Mouse (Mus musculus) kidney, postnatal 4 days (tissue): ENCODE measurements at regions not wholly inside any gene's neighbourhood (a gene's known extent, or its start where the extent isn't known, plus 50 kb on each side); places are given as distances from the start of the nearest gene placed in this dataset.
A peak's percentile ranks its signal among the peaks of the same experiment; 100 is the strongest.

Experiments used
- DNase-seq, 2 experiments: peaks; one replicate each; pipeline ENCODE4 v3.0.0; 2021; ENCODE audit warnings: mixed read lengths in 2 of 2

DNA sequence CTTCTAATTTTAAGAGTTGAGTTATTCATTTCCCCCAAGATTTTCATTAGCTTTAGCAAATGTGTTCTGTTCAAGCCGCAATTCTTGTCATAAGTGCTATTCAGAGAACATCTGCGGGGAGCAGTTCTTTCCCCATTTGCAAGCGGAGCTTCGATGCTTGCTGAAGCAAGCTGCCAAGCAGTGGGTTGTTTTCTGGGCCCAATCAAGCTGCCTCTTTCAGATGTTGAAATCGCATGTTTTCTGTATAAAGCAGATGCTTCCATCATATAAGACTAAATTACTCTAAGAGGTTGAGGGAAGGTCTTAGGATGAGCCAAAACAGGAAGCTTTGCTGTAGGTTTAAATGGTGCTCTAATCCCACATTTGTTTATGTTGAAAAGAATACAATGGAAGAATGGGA is 547.4 kb downstream of the Abca13 start:
- DNase-seq, result no peak

DNA sequence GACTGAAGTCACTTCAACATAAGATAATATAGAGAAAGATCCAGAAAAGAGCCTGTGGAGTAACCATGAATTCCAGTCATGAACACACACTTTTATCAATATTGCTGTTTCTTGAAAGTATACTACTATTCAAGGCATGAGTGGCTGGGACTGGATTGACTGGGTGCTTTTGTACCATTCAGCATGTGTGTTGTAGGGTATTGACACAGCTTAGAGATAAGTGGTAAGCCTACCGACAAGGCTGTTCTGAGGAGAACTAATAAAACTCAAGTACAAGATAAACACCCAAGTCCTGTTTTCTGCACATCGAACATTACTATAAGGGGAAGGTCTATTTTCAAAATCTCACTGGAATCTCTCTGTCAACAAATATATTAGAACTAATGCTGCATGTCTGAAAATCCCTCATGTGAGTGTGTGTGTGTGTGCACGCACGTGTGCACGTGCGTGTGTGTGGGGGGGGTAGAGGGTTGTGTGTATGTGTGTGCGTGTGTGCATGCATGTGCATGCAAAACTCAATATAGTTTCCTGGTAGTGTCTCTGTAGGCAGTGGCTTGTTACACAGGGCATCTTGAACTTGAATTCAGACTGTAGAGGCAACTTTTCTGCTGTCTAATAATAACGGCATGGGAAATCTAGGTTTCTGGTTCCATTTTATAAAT is 588.6 kb downstream of the Abca13 start:
- DNase-seq, result no peak

DNA sequence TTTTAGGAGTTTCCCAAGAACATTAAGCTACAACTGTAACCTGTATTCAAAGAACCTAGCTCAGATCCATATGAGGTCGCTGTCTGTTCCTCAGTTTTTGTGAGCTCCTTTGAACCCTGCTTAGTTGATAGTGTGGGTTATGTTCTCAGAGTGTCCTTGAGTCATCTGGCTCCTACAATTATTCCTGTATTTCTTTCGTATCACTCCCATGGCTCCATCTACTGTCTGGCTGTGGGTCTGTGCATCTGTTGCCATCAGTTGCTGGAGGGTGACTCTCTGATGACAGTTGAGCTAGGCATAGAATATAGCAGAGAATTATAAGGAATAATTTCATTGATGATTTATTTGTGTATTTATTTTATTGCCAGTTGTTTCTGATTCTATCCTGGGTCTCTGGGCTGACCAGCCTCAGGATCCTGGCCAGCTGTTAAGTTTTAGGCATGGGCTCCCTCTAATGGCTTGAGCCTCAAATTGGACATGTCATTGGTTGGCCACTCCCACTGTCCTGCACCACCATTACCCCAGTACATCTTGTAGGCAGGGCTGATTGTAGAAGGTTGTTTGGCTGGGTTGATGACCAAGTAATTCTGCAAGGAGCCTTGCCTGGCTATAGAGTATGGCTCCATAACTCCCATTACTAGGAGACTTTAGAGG is 601.6 kb downstream of the Abca13 start:
- peak in 1 of 2 experiments; percentile 2 for DNase-seq

DNA sequence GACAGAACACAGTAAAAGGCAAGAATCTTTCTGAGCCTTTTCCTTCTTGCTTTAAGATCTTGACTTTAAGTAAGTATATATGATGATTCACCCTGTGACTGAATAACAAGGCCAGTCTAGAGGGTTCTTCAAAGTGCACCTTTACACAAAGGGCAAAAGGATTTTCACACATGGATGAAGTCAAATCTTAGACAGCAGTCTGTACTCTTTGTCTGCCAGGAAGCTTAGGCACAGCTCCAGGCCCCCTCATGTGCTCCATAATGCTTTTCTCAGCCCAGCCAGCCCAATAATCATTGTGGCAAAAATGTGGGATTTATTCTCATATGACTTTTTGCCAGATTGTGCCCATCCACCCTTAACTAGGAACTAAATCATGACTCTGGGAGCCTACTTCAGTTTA is 647.9 kb downstream of the Abca13 start:
- DNase-seq, result no peak

DNA sequence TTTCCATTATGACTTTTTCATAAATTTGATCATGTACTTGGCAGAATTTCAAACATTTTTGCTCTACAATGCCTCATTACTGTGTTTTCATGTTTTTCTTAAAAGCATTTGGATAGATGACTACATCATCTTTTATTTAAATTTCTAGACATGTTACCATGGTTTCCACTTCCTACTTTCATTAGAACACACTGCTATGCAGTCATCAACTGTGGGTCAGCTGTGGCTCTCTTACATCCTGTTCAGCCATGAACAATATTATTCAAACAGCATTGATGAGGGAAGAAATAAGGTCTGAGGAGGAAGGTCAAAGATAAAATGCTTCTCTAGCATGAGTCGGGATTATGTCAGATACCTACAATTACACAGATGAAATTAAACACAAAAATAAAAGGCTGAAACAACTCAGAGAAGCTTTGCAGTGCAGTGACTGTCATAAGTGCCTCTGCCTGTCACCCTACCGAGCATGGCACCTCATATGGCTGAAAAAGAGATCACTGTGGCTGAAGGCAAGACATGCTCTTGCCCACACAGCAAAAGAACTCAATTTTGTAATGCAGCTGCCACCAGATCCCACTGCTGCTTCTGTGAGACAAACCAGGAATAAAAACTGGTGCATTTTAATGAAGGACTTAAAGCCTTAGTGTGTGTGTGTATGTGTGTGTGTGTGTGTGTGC is 676.9 kb downstream of the Abca13 start:
- no peak for DNase-seq
